Mouse (Mus musculus) midbrain, embryonic 14.5 days (tissue): ENCODE measurements at regions not wholly inside any gene's neighbourhood (a gene's known extent, or its start where the extent isn't known, plus 50 kb on each side); places are given as distances from the start of the nearest gene placed in this dataset.

Source experiments
- ATAC-seq: fragments of 200-750 bp; cut with Nextera tagmentation; 2 replicates; pipeline ENCODE4 v1.8.0; 2017; ENCODE audit warnings: moderate number of reproducible peaks, moderate library complexity; ENCODE audit not compliant: low FRiP score, low TSS enrichment
- DNase-seq: peaks from one replicate; pipeline ENCODE4 v3.0.0-alpha.2; 2015
- H3K27ac ChIP-seq: fragments of 300-500 bp; sonication (generic); replicated peaks from 2 replicates; pipeline ENCODE4 v1.5.1; 2014; ENCODE audit warnings: mild to moderate bottlenecking, low read depth, low read length, moderate library complexity
- H3K27me3 ChIP-seq: fragments of 300-500 bp; sonication (generic); 2 replicates; pipeline ENCODE4 v1.6.1; 2014; ENCODE audit warnings: low read length, control low read depth, mixed read lengths; ENCODE audit not compliant: control insufficient read depth, insufficient read depth
- H3K36me3 ChIP-seq: fragments of 300-500 bp; sonication (generic); 2 replicates; pipeline ENCODE4 v1.6.1; 2014; ENCODE audit warnings: low read length, control low read depth; ENCODE audit not compliant: control insufficient read depth, insufficient read depth
- H3K4me1 ChIP-seq: fragments of 300-500 bp; sonication (generic); 2 replicates; pipeline ENCODE4 v1.6.1; 2014; ENCODE audit warnings: mild to moderate bottlenecking, antibody characterized with exemption, low read length, control low read depth; ENCODE audit not compliant: control insufficient read depth, insufficient read depth
- H3K4me2 ChIP-seq: fragments of 300-500 bp; sonication (generic); 2 replicates; pipeline ENCODE4 v1.6.1; 2014; ENCODE audit warnings: mild to moderate bottlenecking, low read length, moderate library complexity
- H3K4me3 ChIP-seq: fragments of 300-500 bp; sonication (generic); replicated peaks from 2 replicates; pipeline ENCODE4 v1.5.1; 2014; ENCODE audit warnings: low read depth, low read length
- H3K9ac ChIP-seq: fragments of 300-500 bp; sonication (generic); replicated peaks from 2 replicates; pipeline ENCODE4 v1.6.1; 2014; ENCODE audit warnings: mild to moderate bottlenecking, low read length, moderate library complexity
- H3K9me3 ChIP-seq: fragments of 300-500 bp; sonication (generic); 2 replicates; pipeline ENCODE4 v1.6.1; 2016; ENCODE audit warnings: low read length, control low read depth, mixed read lengths; ENCODE audit not compliant: control insufficient read depth
- WGBS: fragments of 180-500 bp; shearing (Covaris S2); extraction: QIAGEN DNeasy Blood & Tissue Kit; methylation state at CpG from one replicate; pipeline ENCODE4 v1.1.7; 2014; 5-methylcytosine and 5-hydroxymethylcytosine counted together

DNA sequence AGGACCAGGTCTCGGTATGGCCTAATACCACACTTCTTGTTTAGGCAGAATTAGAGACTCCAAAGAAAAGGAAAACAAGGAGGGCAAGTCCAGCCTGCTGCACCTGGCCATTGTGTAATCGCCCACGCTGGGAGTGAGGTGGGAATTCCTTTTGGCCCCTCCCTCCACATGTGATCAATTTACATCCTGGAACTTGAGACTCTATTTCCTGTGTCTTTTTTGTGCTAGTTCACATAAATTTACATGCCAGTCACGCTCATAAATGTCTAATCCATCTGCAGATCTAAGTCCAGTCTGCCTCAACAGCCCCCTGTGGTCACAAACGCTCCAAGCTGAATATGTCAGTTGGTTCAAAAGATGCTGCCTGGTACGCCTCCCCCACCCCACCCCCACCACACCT, 184.2 kb upstream of the Hmga2 start:
- Histone ChIP-seq H3K27me3 (no peaks in the 10 kb centered on the region), H3K9me3 (no peaks in the 10 kb centered on the region), H3K9ac (no peak overlapping the region), H3K4me3 (no peak overlapping the region), H3K4me1 (no peaks in the 10 kb centered on the region), H3K4me2 (no peak overlapping the region), H3K36me3 (no peaks in the 10 kb centered on the region), H3K27ac (no peak overlapping the region)
- 38% methylated on average over 6 of the region's 6 CpGs for WGBS
- DNase-seq, result peak; percentile 56
- ATAC-seq, result no peak

DNA sequence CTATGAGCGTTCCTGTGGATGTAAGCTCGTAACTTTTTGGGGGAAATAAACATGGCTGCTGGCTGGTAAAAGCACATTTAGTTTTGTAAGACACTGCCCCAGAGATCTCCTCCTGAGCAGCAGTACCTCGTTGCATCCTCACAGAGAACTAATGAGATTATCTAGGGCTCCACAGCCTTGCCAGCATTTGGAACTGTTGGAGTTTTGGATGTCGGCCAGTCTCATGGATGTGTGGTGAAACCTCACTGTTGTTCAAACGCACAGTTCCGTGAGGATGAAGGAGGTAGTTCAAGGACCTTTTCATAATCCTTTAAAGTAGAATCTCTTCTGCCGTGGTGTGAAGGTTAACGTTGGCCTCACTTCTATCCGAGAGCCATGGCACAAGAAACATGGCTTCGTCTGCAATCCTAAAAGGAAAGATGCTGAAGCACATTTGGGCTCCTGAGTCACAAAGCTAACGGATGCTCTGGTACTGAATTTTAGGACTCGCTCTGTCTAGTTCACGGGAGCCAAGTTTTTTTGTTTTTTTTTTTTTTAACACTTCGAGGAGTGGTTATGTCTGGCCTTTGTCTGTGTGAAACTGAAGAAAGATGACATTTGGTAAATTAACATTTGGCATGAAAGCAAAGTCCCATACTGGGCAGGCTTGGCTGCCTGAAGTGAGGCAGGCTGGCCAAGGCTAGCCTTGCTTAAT, 179.1 kb upstream of the Hmga2 start:
- no peaks in the 10 kb centered on the region for H3K9me3 ChIP-seq
- H3K4me2 ChIP-seq, result no peak overlapping the region
- no peak overlapping the region for H3K27ac ChIP-seq
- H3K27me3 ChIP-seq, result no peaks in the 10 kb centered on the region
- ATAC-seq (no peak), DNase-seq (peak; percentile 61)
- no peak overlapping the region for H3K9ac ChIP-seq
- 70% methylated on average over 14 of the region's 14 CpGs for WGBS
- no peaks in the 10 kb centered on the region for H3K4me1 ChIP-seq
- no peaks in the 10 kb centered on the region for H3K36me3 ChIP-seq
- H3K4me3 ChIP-seq, result no peak overlapping the region

DNA sequence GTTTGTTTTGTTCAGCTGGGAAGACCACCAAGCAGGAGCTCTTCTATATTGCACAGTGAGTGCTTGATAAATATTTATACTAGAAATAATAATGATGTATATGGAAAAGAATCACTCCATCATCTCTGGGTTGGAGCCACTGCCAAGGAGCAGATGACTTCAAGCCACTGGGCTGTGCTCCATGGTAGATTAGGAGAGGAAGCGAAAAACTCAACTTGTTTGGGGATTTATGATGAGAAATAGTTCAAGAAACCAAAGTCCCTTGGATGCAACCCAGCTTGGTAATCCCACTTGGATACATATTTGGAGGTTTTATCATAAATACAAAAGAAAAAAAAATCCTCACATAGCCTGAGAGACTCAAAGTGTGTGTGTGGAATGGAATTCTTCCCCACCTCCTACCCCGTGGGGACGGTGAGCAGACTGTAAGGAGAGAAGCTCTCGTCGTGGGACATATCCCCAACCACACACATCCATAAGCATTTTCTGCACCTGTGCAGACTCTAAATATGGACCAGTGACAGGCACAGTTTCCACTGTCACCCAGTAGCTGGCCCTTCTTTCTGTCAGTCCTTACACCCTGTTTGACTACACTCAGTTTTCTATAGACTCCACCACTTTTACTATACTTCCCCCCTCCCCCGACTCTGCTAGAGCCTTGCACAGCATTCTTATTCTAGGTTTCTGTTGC, 176.4 kb upstream of the Hmga2 start:
- WGBS, result 91% methylated on average over 6 of the region's 6 CpGs
- no peak overlapping the region for H3K4me3 ChIP-seq
- no peak for DNase-seq
- ATAC-seq, result no peak
- H3K27ac ChIP-seq, result no peak overlapping the region
- H3K27me3 ChIP-seq, result no peaks in the 10 kb centered on the region
- H3K4me2 ChIP-seq, result no peak overlapping the region
- H3K9ac ChIP-seq, result no peak overlapping the region
- no peaks in the 10 kb centered on the region for H3K36me3 ChIP-seq
- no peaks in the 10 kb centered on the region for H3K9me3 ChIP-seq
- H3K4me1 ChIP-seq, result no peaks in the 10 kb centered on the region

DNA sequence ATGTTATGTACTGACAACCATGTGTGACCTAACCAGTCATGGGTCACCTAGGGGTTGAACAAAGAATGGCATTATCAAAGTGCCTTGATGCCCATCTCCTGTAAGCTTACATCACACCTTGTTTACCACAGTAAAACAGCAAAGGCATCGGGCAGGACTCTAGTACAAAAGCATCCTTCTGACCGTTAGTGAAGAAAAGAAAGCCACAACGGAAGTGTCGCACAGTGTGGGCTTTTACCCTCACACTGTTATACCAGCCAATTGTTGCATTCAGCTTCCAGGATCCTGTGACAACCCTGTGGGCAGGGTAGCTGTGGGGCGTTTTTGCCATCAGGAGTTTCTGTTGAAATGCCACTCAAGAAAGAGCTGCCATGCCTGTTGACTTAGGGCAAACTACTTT, 175.6 kb upstream of the Hmga2 start:
- Histone ChIP-seq H3K36me3 (no peaks in the 10 kb centered on the region), H3K27me3 (no peaks in the 10 kb centered on the region), H3K4me1 (peaks cover 3% of the 10 kb centered on the region; the same call in 1 of the 2 replicates), H3K9ac (no peak overlapping the region), H3K4me3 (no peak overlapping the region), H3K27ac (no peak overlapping the region), H3K9me3 (no peaks in the 10 kb centered on the region), H3K4me2 (no peak overlapping the region)
- DNase-seq, result no peak
- WGBS, result 90% methylated on average over 5 of the region's 5 CpGs
- ATAC-seq, result no peak

DNA sequence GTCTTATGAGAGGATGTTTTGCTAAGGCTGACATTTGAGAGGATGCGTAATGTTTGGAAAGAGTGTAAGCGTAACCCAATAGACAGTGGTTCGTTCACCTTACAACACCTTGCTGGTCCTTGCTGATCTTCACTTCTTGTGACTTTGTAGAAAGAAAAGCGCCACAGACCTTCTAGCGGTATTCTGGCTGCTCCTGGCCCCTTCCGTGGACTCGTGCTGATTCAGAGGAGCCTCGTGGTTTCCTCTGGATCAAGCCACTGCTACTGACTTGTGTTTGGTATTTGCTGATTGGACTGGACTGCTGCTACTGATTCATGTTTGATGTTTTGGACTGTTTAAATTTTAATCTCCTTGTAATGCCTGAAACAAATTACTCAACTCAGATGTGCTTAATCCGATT, 174.1 kb upstream of the Hmga2 start:
- Histone ChIP-seq H3K36me3 (no peaks in the 10 kb centered on the region), H3K9ac (no peak overlapping the region), H3K9me3 (no peaks in the 10 kb centered on the region), H3K27ac (no peak overlapping the region), H3K4me1 (peaks cover 6% of the 10 kb centered on the region), H3K4me3 (no peak overlapping the region), H3K27me3 (no peaks in the 10 kb centered on the region), H3K4me2 (no peak overlapping the region)
- no peak for DNase-seq
- 92% methylated on average over 9 of the region's 9 CpGs for WGBS
- no peak for ATAC-seq

DNA sequence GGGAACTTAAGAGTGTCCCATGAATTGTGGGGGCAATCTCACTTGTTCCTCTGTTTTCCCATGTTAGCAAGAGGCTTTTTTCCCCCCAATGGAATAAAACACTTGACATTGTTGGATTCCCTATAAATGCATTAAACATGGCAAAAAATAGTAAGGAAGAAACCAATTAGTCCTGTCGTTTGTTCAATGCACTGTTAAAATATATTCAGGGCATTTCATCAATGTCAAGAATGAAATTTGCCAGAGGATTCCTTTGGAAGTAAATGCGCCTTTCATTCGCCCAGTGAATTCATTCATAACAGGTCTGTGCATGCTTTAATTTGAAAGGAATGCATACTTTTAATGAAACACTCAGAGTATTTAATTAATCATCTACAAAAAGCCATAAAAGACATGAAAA, 172.5 kb upstream of the Hmga2 start:
- no peak for ATAC-seq
- no peaks in the 10 kb centered on the region for H3K9me3 ChIP-seq
- H3K4me2 ChIP-seq, result no peak overlapping the region
- H3K4me3 ChIP-seq, result no peak overlapping the region
- no peaks in the 10 kb centered on the region for H3K36me3 ChIP-seq
- peaks cover 6% of the 10 kb centered on the region for H3K4me1 ChIP-seq
- H3K27me3 ChIP-seq, result no peaks in the 10 kb centered on the region
- 63% methylated on average over 3 of the region's 3 CpGs for WGBS
- H3K27ac ChIP-seq, result no peak overlapping the region
- no peak for DNase-seq
- H3K9ac ChIP-seq, result no peak overlapping the region

DNA sequence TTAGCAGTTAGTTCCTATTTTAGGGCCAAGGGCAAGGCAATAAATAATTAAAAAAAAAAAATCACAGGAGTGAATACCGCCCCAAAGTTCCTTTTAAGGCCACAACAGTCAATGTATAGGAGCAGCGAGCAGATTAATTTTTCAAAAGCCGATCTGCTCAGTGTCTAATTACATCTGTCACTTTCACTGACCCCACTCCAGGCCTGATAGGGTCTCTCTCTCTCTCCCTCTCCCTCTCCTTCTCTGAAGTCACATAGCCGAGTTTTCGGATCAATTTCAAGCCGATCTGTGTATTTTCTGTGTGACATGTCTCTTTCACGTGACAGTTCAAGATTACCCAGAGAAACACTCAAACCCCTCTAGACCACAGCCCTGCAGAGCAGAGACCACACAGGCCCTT, 171.8 kb upstream of the Hmga2 start:
- Histone ChIP-seq H3K4me1 (peaks cover 6% of the 10 kb centered on the region), H3K4me2 (no peak overlapping the region), H3K27me3 (no peaks in the 10 kb centered on the region), H3K36me3 (no peaks in the 10 kb centered on the region), H3K9me3 (no peaks in the 10 kb centered on the region), H3K27ac (no peak overlapping the region), H3K4me3 (no peak overlapping the region), H3K9ac (no peak overlapping the region)
- WGBS, result 43% methylated on average over 7 of the region's 7 CpGs
- DNase-seq, result no peak
- ATAC-seq, result no peak

DNA sequence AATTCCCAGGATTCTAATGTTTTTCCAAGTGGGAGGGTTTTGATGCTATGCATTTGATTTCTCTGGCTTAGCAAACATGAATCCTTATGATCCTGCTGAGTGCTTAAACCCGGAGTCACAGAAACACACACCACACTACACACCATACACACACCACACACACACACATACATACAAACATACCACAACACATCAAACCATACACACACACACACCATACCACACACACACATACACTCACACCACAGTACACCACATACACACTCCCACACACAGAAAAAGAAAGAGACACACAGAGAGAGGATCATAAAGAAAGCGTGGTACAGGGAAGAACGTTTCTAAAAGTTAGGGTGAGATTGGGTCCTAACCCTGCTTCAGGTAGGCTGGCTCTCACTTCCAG, 171.1 kb upstream of the Hmga2 start:
- no peak overlapping the region for H3K9ac ChIP-seq
- no peaks in the 10 kb centered on the region for H3K9me3 ChIP-seq
- no peak overlapping the region for H3K4me3 ChIP-seq
- 50% methylated on average over 3 of the region's 3 CpGs for WGBS
- H3K27ac ChIP-seq, result no peak overlapping the region
- no peaks in the 10 kb centered on the region for H3K36me3 ChIP-seq
- peaks cover 6% of the 10 kb centered on the region for H3K4me1 ChIP-seq
- no peaks in the 10 kb centered on the region for H3K27me3 ChIP-seq
- DNase-seq, result no peak
- H3K4me2 ChIP-seq, result peak overlapping the region; percentile 39
- ATAC-seq, result no peak

DNA sequence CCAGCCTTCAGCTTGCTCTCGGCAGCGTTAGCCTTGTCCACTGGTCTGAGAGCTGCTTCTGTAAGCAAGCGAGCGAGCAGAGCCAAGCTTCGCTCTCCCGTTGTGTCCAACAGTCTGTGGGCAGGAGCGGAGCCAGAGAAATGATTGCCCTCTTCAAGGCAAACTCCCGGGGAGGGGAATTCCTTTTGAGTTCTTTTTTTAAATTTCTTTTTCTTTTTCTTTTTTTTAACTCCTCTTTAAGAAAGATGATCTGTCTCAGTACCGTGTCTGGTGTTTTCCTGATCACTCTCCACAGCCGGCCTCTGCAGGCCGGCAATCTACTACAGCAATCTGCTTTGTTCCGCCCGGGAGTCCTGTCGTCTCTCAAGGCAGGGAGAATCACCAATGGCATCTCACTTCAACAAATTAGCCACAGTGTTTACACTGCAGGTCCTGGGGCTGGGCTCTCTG, 170.6 kb upstream of the Hmga2 start:
- H3K4me2 ChIP-seq, result peak overlapping the region; percentile 39
- peak; percentile 80 for DNase-seq
- H3K9ac ChIP-seq, result no peak overlapping the region
- no peak overlapping the region for H3K27ac ChIP-seq
- 2% methylated on average over 14 of the region's 14 CpGs for WGBS
- no peak overlapping the region for H3K4me3 ChIP-seq
- no peaks in the 10 kb centered on the region for H3K9me3 ChIP-seq
- peak; percentile 62; the same call in 1 of the 2 replicates for ATAC-seq
- H3K36me3 ChIP-seq, result no peaks in the 10 kb centered on the region
- no peaks in the 10 kb centered on the region for H3K27me3 ChIP-seq
- H3K4me1 ChIP-seq, result peaks cover 6% of the 10 kb centered on the region
